Mouse (Mus musculus) neutrophil, adult 5-6 weeks (primary cell): ENCODE measurements around the gene Slc16a10. TPM values are rescaled to one million over a fixed set of nuclear protein-coding genes. Genes with fewer than 3 reads are reported as not detected.
"Not testable (repeated sequence)": the region's sequence is repeated elsewhere in the genome, so short reads cannot be mapped to it uniquely, and the experiment has no call there.

Experiments used
- ATAC-seq: fragments of 151-379, 151-347 bp; 2 replicates; pipeline ENCODE4 v1.8.0; 2017; ENCODE audit warnings: mild to moderate bottlenecking, moderate TSS enrichment; ENCODE audit not compliant: insufficient number of reproducible peaks, poor library complexity, low FRiP score, severe bottlenecking; ENCODE audit errors: extremely low read depth
- total RNA-seq: library from RNA; stranded (forward); fragments of 200-1000 nt; gene quantifications from 2 replicates; pipeline ENCODE4 v1.2.3, GENCODE M21; 2017

Gene Slc16a10
- total RNA-seq, 1 experiment from 2014 or later: 6.8 TPM

- ATAC-seq: peak; percentile 70; the same call in 1 of the 2 replicates
These were observed 88.7 kb downstream of the Slc16a10 start for GRCm38 (mm10) chr10:40053257-40053895.

GRCm38 (mm10) chr10:40051997-40052396, 90.1 kb downstream of the Slc16a10 start:
- ATAC-seq: no peak

- ATAC-seq: no peak
These were observed 91.3 kb downstream of the Slc16a10 start for GRCm38 (mm10) chr10:40050763-40051162.

- no peak for ATAC-seq
These were observed 100.7 kb downstream of the Slc16a10 start for GRCm38 (mm10) chr10:40041339-40041738.

- no peak for ATAC-seq
These were observed 105.1 kb downstream of the Slc16a10 start for GRCm38 (mm10) chr10:40036686-40037560.

GRCm38 (mm10) chr10:40034956-40035355, 107.1 kb downstream of the Slc16a10 start:
- ATAC-seq: no peak

GRCm38 (mm10) chr10:40032897-40033296, 109.2 kb downstream of the Slc16a10 start:
- no peak for ATAC-seq

- ATAC-seq: no peak
These were observed 111.3 kb downstream of the Slc16a10 start for GRCm38 (mm10) chr10:40030716-40031115.

- no peak for ATAC-seq
These were observed 112.4 kb downstream of the Slc16a10 start for GRCm38 (mm10) chr10:40029610-40030009.

GRCm38 (mm10) chr10:40028091-40028490, 114.0 kb downstream of the Slc16a10 start:
- no peak for ATAC-seq

GRCm38 (mm10) chr10:40026546-40026945, 115.5 kb downstream of the Slc16a10 start:
- ATAC-seq: no peak

GRCm38 (mm10) chr10:40025560-40025959, 116.5 kb downstream of the Slc16a10 start:
- ATAC-seq: no peak

- ATAC-seq: peak; percentile 58; the same call in 1 of the 2 replicates
These were observed 117.3 kb downstream of the Slc16a10 start, which contains the start of gene Mfsd4b1 for GRCm38 (mm10) chr10:40024554-40025428. TSS of gene Mfsd4b1 (minus strand) at chr10:40025268.

- no peak for ATAC-seq
These were observed 121.7 kb downstream of the Slc16a10 start for GRCm38 (mm10) chr10:40020401-40020800.

- no peak for ATAC-seq
These were observed 122.6 kb downstream of the Slc16a10 start for GRCm38 (mm10) chr10:40019492-40019891.

- no peak for ATAC-seq
These were observed 123.7 kb downstream of the Slc16a10 start for GRCm38 (mm10) chr10:40018261-40018860.

- ATAC-seq: no peak
These were observed 132.5 kb downstream of the Slc16a10 start for GRCm38 (mm10) chr10:40009591-40009990.

GRCm38 (mm10) chr10:40008847-40009246, 133.2 kb downstream of the Slc16a10 start:
- not testable (repeated sequence) for ATAC-seq

GRCm38 (mm10) chr10:40007953-40008352, 134.1 kb downstream of the Slc16a10 start:
- ATAC-seq: no peak
